Mouse (Mus musculus) thymus, postnatal 36 days (tissue): ENCODE data around the gene Mroh2a.

Experiments used
- DNase-seq, 2 experiments: peaks; one replicate each; pipeline ENCODE4 v3.0.0; 2022; ENCODE audit warnings: mixed read lengths in 2 of 2

Gene Mroh2a

GRCm38 (mm10) chr1:88277818-88278511 lies 51.2 kb downstream of the Mroh2a start:
- DNase-seq, result peak; percentile 30 to 40

GRCm38 (mm10) chr1:88279111-88280005 lies 52.6 kb downstream of the Mroh2a start:
- DNase-seq, result no peak

DNA sequence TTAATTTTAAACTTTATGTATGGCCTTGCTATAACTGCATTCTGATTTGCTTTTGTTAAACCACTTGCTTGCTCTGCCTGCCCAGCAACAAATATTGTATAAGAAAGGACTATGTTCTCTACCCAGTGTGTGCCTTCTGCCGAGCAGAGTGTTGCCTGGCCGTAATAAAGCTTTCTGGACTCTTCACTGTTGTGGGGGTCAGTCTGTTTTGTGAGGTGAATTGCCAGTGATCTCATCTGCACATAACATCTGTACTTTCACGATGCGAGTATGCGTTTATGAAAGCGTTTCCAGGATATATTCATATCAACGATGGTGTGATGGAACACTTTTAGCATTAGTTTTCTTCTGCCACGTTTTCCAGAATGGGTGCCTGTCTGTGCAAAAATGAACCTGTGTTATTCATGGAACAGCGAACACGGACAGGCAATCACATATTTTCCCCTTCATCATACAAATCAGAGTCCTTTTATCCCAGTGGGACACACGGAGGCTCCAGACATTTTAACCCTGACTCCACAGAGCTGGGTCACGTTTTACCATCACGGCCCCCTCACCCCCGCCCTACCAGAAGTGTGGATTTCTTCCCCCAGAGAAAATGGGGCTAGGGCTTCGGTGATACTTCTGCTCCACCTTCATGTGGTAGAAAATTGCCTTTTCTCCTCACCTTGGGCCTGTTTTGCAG lies 53.4 kb downstream of the Mroh2a start:
- peak in 1 of 2 experiments; percentile 5 for DNase-seq

DNA sequence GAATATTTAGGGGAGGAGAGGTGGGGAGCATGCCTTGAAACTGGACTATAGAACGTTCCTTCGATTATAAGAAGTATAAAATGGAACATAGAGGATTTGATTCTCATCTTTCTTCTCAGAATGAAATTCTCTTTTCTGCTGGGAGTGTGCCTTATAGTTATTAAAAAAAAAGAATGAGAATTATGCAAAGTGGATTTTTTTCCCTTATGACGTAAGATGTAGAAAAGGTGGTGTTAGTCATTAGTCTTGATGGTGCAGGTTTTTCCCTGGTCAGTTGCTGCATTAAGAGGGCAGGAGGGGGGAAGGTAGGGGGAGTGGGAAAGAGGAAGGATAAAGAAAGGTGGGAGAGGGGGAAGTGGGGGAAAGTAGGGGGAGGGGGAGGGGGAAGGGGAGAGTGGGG lies 55.5 kb downstream of the Mroh2a start:
- DNase-seq, result no peak

- DNase-seq, result no peak
Measured at GRCm38 (mm10) chr1:88283376-88284227, 56.8 kb downstream of the Mroh2a start.

- no peak for DNase-seq
Measured at GRCm38 (mm10) chr1:88284228-88284945, 57.6 kb downstream of the Mroh2a start.

DNA sequence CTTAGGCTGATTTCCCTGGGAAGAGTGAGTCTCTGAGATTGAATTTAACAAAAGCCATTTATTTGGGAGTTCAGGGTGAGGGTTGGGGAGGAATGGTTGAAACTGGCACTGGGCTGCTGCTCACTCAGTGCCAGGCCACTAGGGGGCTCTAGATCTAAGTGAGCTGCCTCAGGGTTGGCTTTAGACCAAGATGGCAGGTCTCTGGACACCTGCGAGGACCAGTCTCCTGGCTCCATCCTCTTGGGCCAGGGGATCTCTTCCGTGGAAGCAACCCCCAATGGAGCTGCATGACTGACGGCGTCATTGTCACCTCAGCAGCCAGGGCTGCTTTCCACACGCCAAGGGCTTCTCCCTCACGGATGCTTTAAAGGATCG lies 58.1 kb downstream of the Mroh2a start:
- no peak for DNase-seq

- DNase-seq, result no peak
Measured at GRCm38 (mm10) chr1:88285652-88286051, 58.9 kb downstream of the Mroh2a start.

GRCm38 (mm10) chr1:88286136-88286845 lies 59.5 kb downstream of the Mroh2a start:
- no peak for DNase-seq

DNA sequence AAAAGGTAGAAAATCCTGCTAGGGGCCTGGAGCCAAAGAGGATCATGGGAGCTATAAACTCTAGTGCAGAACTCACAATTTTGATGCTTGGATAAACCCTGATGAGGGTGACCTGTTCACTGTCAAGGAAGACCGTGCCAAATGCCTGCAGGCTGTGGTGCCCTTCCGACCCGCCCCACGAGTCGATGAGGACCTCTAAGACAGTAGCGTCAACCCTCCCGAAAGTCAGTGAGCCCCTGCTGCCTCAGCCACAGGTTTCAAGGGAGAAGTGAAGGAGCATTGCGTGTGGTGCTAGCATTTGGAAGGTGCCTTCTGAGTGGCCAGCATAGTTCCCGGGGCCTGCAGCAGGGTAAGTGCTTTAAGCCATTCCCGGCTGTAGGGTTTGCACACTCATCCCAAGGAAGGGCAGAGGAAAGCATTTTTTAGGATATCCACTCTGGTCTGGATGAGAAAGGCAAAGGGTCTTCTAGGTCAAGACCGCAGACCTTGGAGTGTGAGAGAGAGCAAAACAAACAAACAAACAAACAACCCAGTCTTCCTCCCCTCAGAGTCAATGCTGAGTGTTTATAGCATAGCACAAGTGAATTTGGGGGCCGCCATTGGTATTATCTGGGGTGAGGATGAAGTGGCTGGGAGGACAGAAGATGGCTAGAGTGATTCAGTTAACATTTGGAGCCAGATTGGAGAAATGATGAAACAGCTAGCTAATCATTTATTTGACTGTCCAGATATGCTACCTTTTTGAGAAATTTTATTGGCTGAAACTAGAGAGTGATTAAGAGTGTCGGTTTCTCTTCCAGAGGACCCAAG lies 60.3 kb downstream of the Mroh2a start:
- no peak for DNase-seq

DNA sequence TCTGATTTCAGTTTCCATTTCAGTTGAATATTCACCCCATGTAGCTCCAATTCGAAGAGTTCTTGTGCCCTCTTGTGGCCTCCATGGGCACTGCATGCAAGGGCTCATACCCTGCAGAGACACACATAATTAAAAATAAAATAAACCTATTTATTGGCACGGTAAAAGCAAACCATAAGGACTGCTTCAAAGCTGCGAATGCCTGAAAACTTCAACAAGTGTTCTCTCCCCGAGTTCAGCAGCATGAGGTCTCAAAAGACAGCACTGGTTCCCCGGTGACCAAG lies 60.9 kb downstream of the Mroh2a start:
- DNase-seq, result peak; percentile 55 to 64

GRCm38 (mm10) chr1:88288056-88288788 lies 61.4 kb downstream of the Mroh2a start:
- DNase-seq, result no peak

DNA sequence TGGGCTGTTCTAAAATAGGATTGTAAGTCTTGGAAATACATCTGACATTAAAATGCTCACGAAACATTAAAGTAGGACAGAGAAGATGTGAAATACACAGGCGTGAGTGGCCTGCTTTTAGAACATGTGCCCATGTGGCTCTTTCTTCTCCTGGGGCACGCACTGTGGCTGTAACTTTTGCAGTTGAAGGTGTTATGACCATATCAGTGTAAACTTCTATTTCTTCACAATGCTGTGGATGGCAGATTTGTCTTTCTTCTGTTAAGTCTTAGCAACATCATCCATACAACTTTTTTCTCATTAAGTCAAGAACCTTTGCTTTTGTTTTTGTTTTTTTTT lies 62.0 kb downstream of the Mroh2a start:
- no peak for DNase-seq

DNA sequence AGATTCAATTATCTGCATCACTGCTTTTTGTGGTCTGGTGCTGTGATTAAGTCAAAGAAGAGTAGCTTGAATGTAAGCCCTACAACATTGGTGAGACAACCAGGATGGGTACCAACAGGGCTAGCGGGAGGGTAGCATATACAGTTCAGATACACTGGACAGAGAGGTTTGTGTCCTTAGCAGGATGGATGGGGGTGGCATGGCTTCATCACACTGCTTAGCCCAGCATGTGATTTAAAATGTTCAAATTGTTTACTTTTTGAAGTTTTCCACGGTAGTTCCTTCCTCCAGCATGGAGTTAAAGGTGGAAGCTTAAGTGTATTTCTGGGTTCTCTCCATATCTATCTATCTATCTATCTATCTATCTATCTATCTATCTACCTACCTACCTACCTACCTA lies 62.4 kb downstream of the Mroh2a start:
- no peak for DNase-seq

DNA sequence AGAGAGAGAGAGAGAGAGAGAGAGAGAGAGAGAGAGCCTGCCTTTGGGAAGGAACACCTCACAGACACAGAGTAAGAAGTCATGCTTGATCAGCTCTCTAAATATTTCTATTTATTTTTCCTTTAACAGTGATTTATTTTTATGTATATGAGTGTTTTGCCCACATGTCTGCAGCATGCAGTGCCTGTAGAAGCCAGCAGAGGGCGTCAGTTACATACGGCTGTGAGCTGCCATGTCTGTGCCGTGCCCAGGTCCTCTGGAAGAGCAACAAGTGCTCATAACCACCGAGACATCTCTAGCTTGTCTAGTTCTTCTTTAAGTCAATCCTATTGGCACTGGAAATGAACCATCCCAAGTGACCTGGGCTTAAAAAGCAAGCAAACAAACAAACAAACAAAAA lies 63.1 kb downstream of the Mroh2a start:
- peak; percentile 63 to 73 for DNase-seq

GRCm38 (mm10) chr1:88290511-88290910 lies 63.7 kb downstream of the Mroh2a start:
- DNase-seq, result no peak

DNA sequence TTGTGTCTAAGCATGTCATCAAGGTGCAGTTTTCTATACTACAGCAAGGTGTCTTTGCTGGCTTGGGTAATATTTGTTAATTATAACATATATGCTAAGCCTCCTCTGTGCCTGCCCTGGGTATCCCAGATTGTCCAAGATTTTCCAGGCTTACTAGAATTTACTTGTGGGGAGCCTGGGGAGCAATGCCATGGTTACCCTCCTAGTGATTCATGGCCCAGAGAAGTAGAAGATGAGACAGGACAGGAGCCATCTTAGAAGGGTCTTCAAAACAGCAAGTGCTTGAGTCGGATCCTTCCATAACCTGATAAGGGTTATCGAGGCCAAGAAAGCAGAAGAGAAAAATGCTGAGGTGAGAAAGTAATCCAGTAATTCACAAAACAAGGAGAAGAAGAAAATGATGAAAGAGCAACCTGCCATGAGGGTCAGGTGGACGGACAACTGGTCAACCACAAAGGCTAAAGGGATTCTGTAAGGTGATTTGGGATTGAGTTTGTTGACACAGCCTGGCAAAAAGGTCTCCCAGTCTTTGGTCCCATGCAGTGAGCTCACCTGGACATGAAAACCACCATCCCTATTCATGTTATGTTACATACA lies 64.7 kb downstream of the Mroh2a start:
- no peak for DNase-seq

- DNase-seq, result no peak
Measured at GRCm38 (mm10) chr1:88292057-88292456, 65.3 kb downstream of the Mroh2a start.

- no peak for DNase-seq
Measured at GRCm38 (mm10) chr1:88294650-88295049, 67.9 kb downstream of the Mroh2a start.
